Mouse (Mus musculus): ENCODE results near the gene Lpcat4.
A peak's percentile ranks its signal among the peaks of the same experiment; 100 is the strongest.
"Not testable (repeated sequence)": the region's sequence is repeated elsewhere in the genome, so short reads cannot be mapped to it uniquely, and the experiment has no call there.

The Lpcat4 gene

GRCm38 (mm10) chr2:112261748-112262653 is 22.7 kb downstream of the Lpcat4 start, which contains the start of gene Nop10:
Gene Nop10, plus strand, starts transcription at chr2:112261926.
- DNase-seq, result peak; percentile 88

- no peak for DNase-seq
Measured at GRCm38 (mm10) chr2:112262779-112263295, 23.6 kb downstream of the Lpcat4 start.

- DNase-seq, result no peak
Measured at GRCm38 (mm10) chr2:112264364-112264763, 25.1 kb downstream of the Lpcat4 start.

GRCm38 (mm10) chr2:112265448-112266241 is 26.4 kb downstream of the Lpcat4 start, which contains the start of gene Slc12a6:
Gene Slc12a6, plus strand, starts transcription at chr2:112265825.
- DNase-seq, result peak; percentile 96

GRCm38 (mm10) chr2:112266242-112266592 is 26.9 kb downstream of the Lpcat4 start, which contains the start of gene Gm21985:
Gene Gm21985, plus strand, starts transcription at chr2:112266314.
- DNase-seq, result peak; percentile 67

- DNase-seq, result peak; percentile 17
Measured at GRCm38 (mm10) chr2:112266780-112267179, 27.5 kb downstream of the Lpcat4 start.

- no peak for DNase-seq
Measured at GRCm38 (mm10) chr2:112267547-112268269, 28.4 kb downstream of the Lpcat4 start.

- DNase-seq, result no peak
Measured at GRCm38 (mm10) chr2:112270011-112270410, 30.7 kb downstream of the Lpcat4 start.

GRCm38 (mm10) chr2:112272909-112273308 is 33.6 kb downstream of the Lpcat4 start:
- no peak for DNase-seq

- no peak for DNase-seq
Measured at GRCm38 (mm10) chr2:112273474-112273873, 34.2 kb downstream of the Lpcat4 start.

GRCm38 (mm10) chr2:112276870-112277269 is 37.6 kb downstream of the Lpcat4 start:
- DNase-seq, result no peak

GRCm38 (mm10) chr2:112282846-112283245 is 43.6 kb downstream of the Lpcat4 start:
- DNase-seq, result no peak

- DNase-seq, result peak; percentile 84
Measured at GRCm38 (mm10) chr2:112284363-112285030, 45.2 kb downstream of the Lpcat4 start.

- no peak for DNase-seq
Measured at GRCm38 (mm10) chr2:112285031-112285390, 45.7 kb downstream of the Lpcat4 start.

GRCm38 (mm10) chr2:112286062-112286461 is 46.8 kb downstream of the Lpcat4 start:
- not testable (repeated sequence) for DNase-seq

- DNase-seq, result no peak
Measured at GRCm38 (mm10) chr2:112287059-112287458, 47.8 kb downstream of the Lpcat4 start.

GRCm38 (mm10) chr2:112289507-112289906 is 50.2 kb downstream of the Lpcat4 start:
- no peak for DNase-seq

- DNase-seq, result no peak
Measured at GRCm38 (mm10) chr2:112292823-112293222, 53.6 kb downstream of the Lpcat4 start.

GRCm38 (mm10) chr2:112296211-112296610 is 56.9 kb downstream of the Lpcat4 start:
- no peak for DNase-seq

All from kidney, postnatal 14 days (tissue).